Mouse (Mus musculus): Measurements from ENCODE around the gene Itgb2.

DNA sequence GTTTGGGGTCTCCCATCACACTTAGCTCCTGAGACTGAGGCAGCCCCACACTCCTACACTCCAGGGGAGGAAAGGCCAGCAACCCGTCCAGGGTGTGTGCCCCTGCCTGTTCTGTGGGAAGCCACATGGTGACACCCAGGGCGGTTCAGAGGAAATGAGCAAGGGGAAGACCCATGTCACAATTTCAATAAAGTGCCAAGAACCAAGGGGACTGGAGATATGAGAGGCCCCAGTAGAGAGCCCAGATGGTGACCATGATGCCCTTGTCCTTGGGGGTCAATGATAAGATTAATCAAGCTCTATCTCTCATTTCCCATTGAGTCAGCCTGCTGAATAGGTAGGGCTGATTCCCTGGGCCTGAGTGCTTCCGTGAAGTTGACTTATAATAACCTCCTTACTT is 10.9 kb upstream of the Itgb2 start:
- TF ChIP-seq CTCF (IDR thresholded peaks at IDR 0.05; ENCODE audit: low read depth, low read length): no peak
- no peak for TF ChIP-seq GATA2 (IDR thresholded peaks at IDR 0.05; ENCODE audit: borderline replicate concordance, low read depth, low read length)

Data from G1E (cell line).